Mouse (Mus musculus): ENCODE measurements around the gene Sash1. TPM values are rescaled to one million over a fixed set of nuclear protein-coding genes. Genes with fewer than 3 reads are reported as not detected.

Gene Sash1
- polyA plus RNA-seq, 1 experiment = 19.9 TPM

DNA sequence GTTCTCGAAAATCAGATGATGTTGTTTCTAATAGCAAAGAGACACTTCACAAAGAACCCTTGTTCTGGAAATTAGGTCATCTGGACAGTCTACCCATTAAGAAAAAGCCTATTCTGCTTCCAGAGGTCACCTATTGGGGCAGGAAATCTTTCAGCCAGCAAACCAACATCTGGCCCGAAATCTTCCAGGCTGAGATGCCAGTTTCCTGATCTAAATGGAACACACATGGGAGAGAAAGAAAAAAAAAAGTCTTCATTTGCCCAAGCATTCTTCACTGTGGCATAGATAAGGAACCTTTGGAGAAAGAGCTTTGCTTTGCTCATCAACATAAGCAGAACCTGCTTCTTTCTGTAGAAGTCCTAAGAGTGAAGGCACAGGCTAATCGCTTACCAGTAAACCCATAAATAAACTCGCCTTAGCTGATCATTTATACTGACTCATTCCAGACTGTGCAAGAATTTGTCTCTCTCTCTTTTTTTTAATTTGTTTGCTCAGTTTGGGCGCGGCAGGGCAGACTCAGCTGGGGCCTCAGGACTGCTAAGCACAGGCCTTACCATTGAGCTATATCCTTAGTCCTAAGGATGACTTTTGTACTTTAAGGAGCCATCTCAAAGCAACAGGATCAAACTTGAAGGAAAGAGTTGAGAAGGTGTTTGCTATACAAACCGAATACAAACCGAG is 13.1 kb upstream of the Sash1 start:
- Histone ChIP-seq H3K4me1 (ENCODE audit: control insufficient read depth, insufficient read depth, insufficient read length, low read length) (peaks cover 10% of the 10 kb centered on the region; the same call in 1 of the 2 replicates), H3K36me3 (ENCODE audit: control insufficient read depth, insufficient read depth, low read length) (no peaks in the 10 kb centered on the region), H3K4me3 (ENCODE audit: low read depth, low read length) (no peak overlapping the region), H3K27ac (ENCODE audit: insufficient read depth, low read depth, low read length) (peak overlapping the region; percentile 57; the same call in 1 of the 2 replicates), H3K27me3 (ENCODE audit: control insufficient read depth, insufficient read depth, low read length) (no peaks in the 10 kb centered on the region)
- WGBS = 32% methylated on average over 8 of the region's 8 CpGs
- TF ChIP-seq POLR2A (IDR thresholded peaks at IDR 0.05; ENCODE audit: low read depth, low read length) (no peak), CTCF (IDR thresholded peaks at IDR 0.05; ENCODE audit: extremely low read depth, insufficient read length, insufficient replicate concordance, low read depth, low read length) (no peak)

DNA sequence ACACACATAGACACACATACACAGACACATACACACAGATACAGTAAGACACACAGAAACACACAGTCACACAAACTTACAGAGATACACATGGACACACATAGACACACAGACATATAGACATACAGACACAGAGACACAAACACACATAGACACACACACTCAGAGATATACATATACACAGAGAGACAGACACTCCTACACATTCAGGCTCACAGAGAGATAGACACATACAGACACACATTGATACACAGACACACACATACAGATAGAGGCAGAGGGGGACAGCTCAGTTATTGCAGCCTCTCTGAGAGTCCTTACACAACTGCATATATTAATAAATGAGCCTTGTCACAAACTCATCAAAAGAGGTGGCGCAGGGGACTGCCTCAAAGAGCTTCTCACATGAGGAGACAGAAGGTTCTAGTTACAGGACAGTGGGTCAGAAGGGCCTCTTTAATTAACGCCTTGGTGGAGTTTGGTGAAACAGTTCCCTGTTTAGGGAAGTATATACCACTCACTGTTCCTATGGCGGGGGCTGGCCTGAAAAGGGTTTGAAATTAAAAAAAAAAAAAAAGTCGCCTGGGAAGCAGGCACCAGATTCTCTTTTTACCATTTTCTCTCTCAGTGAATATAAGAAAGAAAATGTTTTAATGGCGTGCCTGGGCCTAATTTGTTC is 12.4 kb upstream of the Sash1 start:
- no peaks in the 10 kb centered on the region for H3K36me3 ChIP-seq (ENCODE audit: control insufficient read depth, insufficient read depth, low read length)
- H3K4me1 ChIP-seq (ENCODE audit: control insufficient read depth, insufficient read depth, insufficient read length, low read length) = peaks cover 12% of the 10 kb centered on the region; the same call in 1 of the 2 replicates
- no peak for TF ChIP-seq CTCF (IDR thresholded peaks at IDR 0.05; ENCODE audit: extremely low read depth, insufficient read length, insufficient replicate concordance, low read depth, low read length)
- no peak for TF ChIP-seq POLR2A (IDR thresholded peaks at IDR 0.05; ENCODE audit: low read depth, low read length)
- no peak overlapping the region for H3K4me3 ChIP-seq (ENCODE audit: low read depth, low read length)
- no peaks in the 10 kb centered on the region for H3K27me3 ChIP-seq (ENCODE audit: control insufficient read depth, insufficient read depth, low read length)
- H3K27ac ChIP-seq (ENCODE audit: insufficient read depth, low read depth, low read length) = no peak overlapping the region
- WGBS = 85% methylated on average over 5 of the region's 5 CpGs

DNA sequence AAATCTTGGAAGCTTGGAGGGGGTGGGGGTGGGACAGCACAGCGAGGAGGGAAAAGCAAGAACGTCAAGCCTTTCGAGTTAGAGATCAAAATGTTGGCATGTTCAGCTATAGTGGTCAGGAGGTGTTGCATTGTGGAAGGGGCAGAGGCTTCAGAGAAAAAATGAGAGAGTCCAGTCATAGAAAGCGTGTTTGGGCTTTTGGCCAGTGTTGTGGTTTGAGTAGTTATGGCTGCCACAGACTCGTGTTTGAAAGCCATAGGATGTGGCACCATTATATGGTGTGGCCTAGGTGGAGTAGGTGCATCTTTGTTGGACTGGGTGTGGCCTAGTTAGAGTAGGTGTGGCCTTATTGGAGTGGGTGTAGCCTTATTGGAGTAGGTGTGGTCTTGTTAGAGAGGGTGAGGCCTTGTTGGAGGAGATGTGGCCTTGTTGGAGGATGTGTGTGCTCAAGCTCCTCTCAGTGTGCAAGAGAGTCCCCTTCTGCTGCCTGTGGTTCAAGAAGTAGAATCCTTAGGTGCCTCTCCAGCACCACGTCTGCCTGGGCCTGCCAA is 9.2 kb upstream of the Sash1 start:
- Histone ChIP-seq H3K4me3 (ENCODE audit: low read depth, low read length) (no peak overlapping the region), H3K27ac (ENCODE audit: insufficient read depth, low read depth, low read length) (no peak overlapping the region), H3K4me1 (ENCODE audit: control insufficient read depth, insufficient read depth, insufficient read length, low read length) (peaks cover 13% of the 10 kb centered on the region; the same call in 1 of the 2 replicates), H3K36me3 (ENCODE audit: control insufficient read depth, insufficient read depth, low read length) (no peaks in the 10 kb centered on the region), H3K27me3 (ENCODE audit: control insufficient read depth, insufficient read depth, low read length) (no peaks in the 10 kb centered on the region)
- TF ChIP-seq POLR2A (IDR thresholded peaks at IDR 0.05; ENCODE audit: low read depth, low read length) (no peak), CTCF (IDR thresholded peaks at IDR 0.05; ENCODE audit: extremely low read depth, insufficient read length, insufficient replicate concordance, low read depth, low read length) (no peak)
- WGBS = 90% methylated on average over 6 of the region's 6 CpGs

DNA sequence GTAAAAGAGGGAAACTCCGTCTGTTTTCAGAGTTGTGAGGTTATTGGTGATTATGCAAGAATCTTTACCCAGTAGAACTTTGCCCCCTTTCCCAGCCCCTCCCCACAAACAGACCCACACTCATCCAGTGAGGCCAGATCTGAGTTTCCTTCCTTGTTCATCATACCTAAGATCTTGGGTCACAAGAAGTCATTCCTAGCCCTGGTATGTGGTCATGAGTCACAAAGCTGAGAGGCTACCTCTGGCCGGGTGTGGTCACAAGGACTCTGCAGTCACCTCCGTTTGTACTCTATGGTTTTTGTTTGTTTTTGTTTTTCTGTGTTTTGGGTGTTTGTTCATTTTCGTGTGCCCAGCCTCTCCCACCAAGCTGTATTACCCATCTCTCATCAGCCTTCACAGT is 4.6 kb upstream of the Sash1 start:
- TF ChIP-seq CTCF (IDR thresholded peaks at IDR 0.05; ENCODE audit: extremely low read depth, insufficient read length, insufficient replicate concordance, low read depth, low read length) (no peak), POLR2A (IDR thresholded peaks at IDR 0.05; ENCODE audit: low read depth, low read length) (no peak)
- no peaks in the 10 kb centered on the region for H3K36me3 ChIP-seq (ENCODE audit: control insufficient read depth, insufficient read depth, low read length)
- H3K27me3 ChIP-seq (ENCODE audit: control insufficient read depth, insufficient read depth, low read length) = no peaks in the 10 kb centered on the region
- 30% methylated on average over 4 of the region's 4 CpGs for WGBS
- peaks cover 9% of the 10 kb centered on the region; the same call in 1 of the 2 replicates for H3K4me1 ChIP-seq (ENCODE audit: control insufficient read depth, insufficient read depth, insufficient read length, low read length)
- no peak overlapping the region for H3K4me3 ChIP-seq (ENCODE audit: low read depth, low read length)
- peak overlapping the region; percentile 38 for H3K27ac ChIP-seq (ENCODE audit: insufficient read depth, low read depth, low read length)

DNA sequence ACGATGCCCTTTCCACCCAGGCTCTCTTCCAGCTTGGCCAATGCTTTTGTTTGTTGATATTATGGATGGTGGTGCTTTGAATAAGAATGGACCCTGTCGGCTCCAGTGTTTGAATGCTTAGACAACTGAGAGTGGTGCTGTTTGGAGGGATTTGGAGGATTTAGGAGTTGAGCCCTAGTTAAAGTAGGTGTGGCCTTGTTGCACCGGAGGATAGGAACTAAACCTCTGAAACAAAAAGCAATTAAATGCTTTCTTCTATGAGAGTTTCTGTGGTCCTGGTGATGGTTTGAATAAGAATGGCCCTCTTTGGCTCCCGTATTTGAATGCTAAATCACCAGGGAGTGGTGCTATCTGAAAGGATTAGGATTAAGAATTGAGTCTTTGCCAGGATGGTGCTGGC is 3.5 kb upstream of the Sash1 start:
- 86% methylated on average over 4 of the region's 4 CpGs for WGBS
- Histone ChIP-seq H3K36me3 (ENCODE audit: control insufficient read depth, insufficient read depth, low read length) (no peaks in the 10 kb centered on the region), H3K27me3 (ENCODE audit: control insufficient read depth, insufficient read depth, low read length) (no peaks in the 10 kb centered on the region), H3K4me1 (ENCODE audit: control insufficient read depth, insufficient read depth, insufficient read length, low read length) (peaks cover 9% of the 10 kb centered on the region; the same call in 1 of the 2 replicates), H3K4me3 (ENCODE audit: low read depth, low read length) (no peak overlapping the region), H3K27ac (ENCODE audit: insufficient read depth, low read depth, low read length) (no peak overlapping the region)
- TF ChIP-seq POLR2A (IDR thresholded peaks at IDR 0.05; ENCODE audit: low read depth, low read length) (no peak), CTCF (IDR thresholded peaks at IDR 0.05; ENCODE audit: extremely low read depth, insufficient read length, insufficient replicate concordance, low read depth, low read length) (no peak)

DNA sequence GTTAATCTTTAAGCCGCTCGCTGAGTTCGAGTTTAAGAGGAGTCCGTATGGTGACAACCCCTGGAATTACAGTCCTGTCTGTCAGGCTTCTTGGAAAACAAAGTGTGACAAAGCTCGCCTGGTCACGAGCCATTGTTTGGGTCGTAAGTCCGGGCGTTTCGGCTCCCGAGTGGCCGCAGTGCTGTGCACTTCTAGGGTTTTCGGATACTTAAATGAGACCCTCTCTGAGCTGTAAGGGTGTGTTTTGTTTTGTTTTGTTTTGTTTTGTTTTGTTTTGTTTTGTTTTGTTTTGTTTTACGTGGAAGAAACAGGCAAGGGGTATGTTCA is 621 bp upstream of the Sash1 start:
- peak overlapping the region; percentile 94 for H3K27ac ChIP-seq (ENCODE audit: insufficient read depth, low read depth, low read length)
- no peaks in the 10 kb centered on the region for H3K36me3 ChIP-seq (ENCODE audit: control insufficient read depth, insufficient read depth, low read length)
- H3K4me3 ChIP-seq (ENCODE audit: low read depth, low read length) = peak overlapping the region; percentile 81
- H3K27me3 ChIP-seq (ENCODE audit: control insufficient read depth, insufficient read depth, low read length) = no peaks in the 10 kb centered on the region
- TF ChIP-seq POLR2A (IDR thresholded peaks at IDR 0.05; ENCODE audit: low read depth, low read length) = no peak
- TF ChIP-seq CTCF (IDR thresholded peaks at IDR 0.05; ENCODE audit: extremely low read depth, insufficient read length, insufficient replicate concordance, low read depth, low read length) = no peak
- 2% methylated on average over 14 of the region's 14 CpGs for whole genome bisulfite sequencing
- peaks cover 9% of the 10 kb centered on the region; the same call in 1 of the 2 replicates for H3K4me1 ChIP-seq (ENCODE audit: control insufficient read depth, insufficient read depth, insufficient read length, low read length)

DNA sequence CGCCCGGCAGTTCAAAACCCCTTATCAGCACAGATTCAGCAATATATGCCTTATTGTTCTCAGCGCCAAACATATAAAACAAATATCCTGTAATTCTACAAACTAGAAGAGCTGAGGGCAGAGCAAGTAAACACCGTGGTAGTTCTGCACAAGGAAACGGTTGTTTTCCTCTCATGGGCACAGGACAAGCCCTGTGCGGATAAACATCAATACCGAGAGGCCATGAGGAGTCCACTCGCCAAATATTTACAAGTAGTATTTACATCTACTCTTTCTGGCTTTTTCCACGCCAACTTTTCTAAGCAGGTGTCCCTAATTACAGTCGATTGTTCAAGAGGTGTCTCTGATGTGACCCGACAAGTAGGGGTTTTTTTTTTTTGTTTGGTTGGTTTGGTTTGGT is 669 bp downstream of the Sash1 start:
- H3K27ac ChIP-seq (ENCODE audit: insufficient read depth, low read depth, low read length) = peak overlapping the region; percentile 94
- WGBS = 2% methylated on average over 11 of the region's 11 CpGs
- peaks cover 5% of the 10 kb centered on the region; the same call in 1 of the 2 replicates for H3K4me1 ChIP-seq (ENCODE audit: control insufficient read depth, insufficient read depth, insufficient read length, low read length)
- H3K4me3 ChIP-seq (ENCODE audit: low read depth, low read length) = peak overlapping the region; percentile 81
- H3K27me3 ChIP-seq (ENCODE audit: control insufficient read depth, insufficient read depth, low read length) = no peaks in the 10 kb centered on the region
- no peaks in the 10 kb centered on the region for H3K36me3 ChIP-seq (ENCODE audit: control insufficient read depth, insufficient read depth, low read length)
- TF ChIP-seq CTCF (IDR thresholded peaks at IDR 0.05; ENCODE audit: extremely low read depth, insufficient read length, insufficient replicate concordance, low read depth, low read length) = no peak
- no peak for TF ChIP-seq POLR2A (IDR thresholded peaks at IDR 0.05; ENCODE audit: low read depth, low read length)

Data from small intestine, adult 2 months (tissue).